34 mouse cellular contexts compared by ENCODE assay signal in the genomic region with DNA sequence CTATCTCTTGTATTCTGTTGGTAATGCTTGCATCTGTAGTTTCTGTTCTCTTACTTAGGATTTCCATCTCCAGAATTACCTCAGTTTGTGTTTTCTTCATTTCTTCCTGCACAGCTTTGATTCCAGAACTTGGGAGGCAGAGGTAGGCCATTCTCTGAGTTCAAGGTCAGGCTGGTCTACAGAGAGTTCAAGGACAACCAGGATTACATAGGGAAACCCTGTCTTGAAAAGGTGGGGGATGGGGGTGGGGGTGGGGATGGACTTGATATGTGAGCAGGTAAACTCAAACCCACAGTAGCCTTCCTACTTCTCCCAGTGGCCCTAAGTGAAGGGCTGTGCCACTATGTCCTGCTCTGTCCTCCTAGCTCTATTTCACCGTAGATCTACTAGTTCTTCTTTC.
"Had no signal": no experiment of that assay in that cellular context is flagged by ENCODE, and none has a peak within 500 bp of the region (broad histone marks: within the 10 kb centered on the region; RNA-seq: fewer than 3 reads in every experiment).

No protein-coding gene starts in this region.

- ATAC-seq: hindbrain, embryonic 16.5 days; hindbrain, postnatal 0 days; inflammation-experienced regulatory T-cells, adult 6 months; intestine, embryonic 15.5 days; intestine, embryonic 16.5 days; intestine, postnatal 0 days had no signal

- H3K27me3 ChIP-seq: heart, embryonic 12.5 days; heart, embryonic 13.5 days; heart, embryonic 15.5 days; hindbrain, embryonic 12.5 days; hindbrain, embryonic 13.5 days; hindbrain, embryonic 15.5 days; intestine, embryonic 15.5 days; kidney, embryonic 15.5 days had no signal

- H3K36me3 ChIP-seq: heart, embryonic 12.5 days; heart, embryonic 13.5 days; heart, embryonic 15.5 days; hindbrain, embryonic 10.5 days; hindbrain, embryonic 12.5 days; hindbrain, embryonic 13.5 days; hindbrain, embryonic 15.5 days; intestine, embryonic 15.5 days; kidney, embryonic 15.5 days had no signal

- H3K9me3 ChIP-seq: heart, embryonic 12.5 days; heart, embryonic 13.5 days; heart, embryonic 15.5 days; hindbrain, embryonic 10.5 days; hindbrain, embryonic 12.5 days; hindbrain, embryonic 13.5 days; hindbrain, embryonic 15.5 days; intestine, embryonic 15.5 days; kidney, embryonic 15.5 days had no signal

- H3K4me2 ChIP-seq: heart, embryonic 12.5 days; heart, embryonic 13.5 days; heart, embryonic 15.5 days; hindbrain, embryonic 12.5 days; hindbrain, embryonic 13.5 days; hindbrain, embryonic 14.5 days; hindbrain, embryonic 15.5 days; intestine, embryonic 15.5 days; kidney, embryonic 15.5 days had no signal

- H3K4me1 ChIP-seq: heart, embryonic 15.5 days; hindbrain, embryonic 10.5 days; hindbrain, embryonic 12.5 days; hindbrain, embryonic 13.5 days; hindbrain, embryonic 15.5 days; intestine, embryonic 15.5 days had no signal

- H3K4me3 ChIP-seq: heart, embryonic 12.5 days; heart, embryonic 13.5 days; heart, embryonic 15.5 days; hindbrain, embryonic 10.5 days; hindbrain, embryonic 12.5 days; hindbrain, embryonic 13.5 days; hindbrain, embryonic 15.5 days; intestine, embryonic 15.5 days; kidney, embryonic 15.5 days; layer of hippocampus, adult 2 months; left cerebral cortex, adult 2 months had no signal

- H3K9ac ChIP-seq: heart, embryonic 12.5 days; heart, embryonic 13.5 days; heart, embryonic 15.5 days; hindbrain, embryonic 12.5 days; hindbrain, embryonic 13.5 days; hindbrain, embryonic 14.5 days; hindbrain, embryonic 15.5 days; intestine, embryonic 15.5 days; kidney, embryonic 15.5 days had no signal

- DNase-seq: heart, postnatal 10 days; heart, postnatal 14 days; heart, postnatal 36 days; heart, postnatal 4 days; kidney, adult 11 months; kidney, adult 18-20 months; kidney, adult 2 months; kidney, adult 8-10 months; kidney, adult 9 months; kidney, postnatal 10 days; kidney, postnatal 14 days; kidney, postnatal 25 days; kidney, postnatal 36 days; kidney, postnatal 4 days; layer of hippocampus, adult 9-11 months; layer of hippocampus, postnatal 36 days had no signal

- H3K27ac ChIP-seq: heart, embryonic 13.5 days; heart, embryonic 15.5 days; hindbrain, embryonic 10.5 days; hindbrain, embryonic 12.5 days; hindbrain, embryonic 13.5 days; hindbrain, embryonic 14.5 days; hindbrain, embryonic 15.5 days; hindbrain, postnatal 0 days; intestine, embryonic 15.5 days; kidney, embryonic 15.5 days; kidney, postnatal 0 days; layer of hippocampus, adult 2 months; left cerebral cortex, adult 2 months had no signal
